Mouse (Mus musculus) thymus, postnatal 10 days (tissue): ENCODE data around the gene Wdr13.

Source experiments
- DNase-seq, 2 experiments: peaks; one replicate each; pipeline ENCODE4 v3.0.0; 2021; ENCODE audit warnings: low spot score in 2 of 2

The Wdr13 gene

DNA sequence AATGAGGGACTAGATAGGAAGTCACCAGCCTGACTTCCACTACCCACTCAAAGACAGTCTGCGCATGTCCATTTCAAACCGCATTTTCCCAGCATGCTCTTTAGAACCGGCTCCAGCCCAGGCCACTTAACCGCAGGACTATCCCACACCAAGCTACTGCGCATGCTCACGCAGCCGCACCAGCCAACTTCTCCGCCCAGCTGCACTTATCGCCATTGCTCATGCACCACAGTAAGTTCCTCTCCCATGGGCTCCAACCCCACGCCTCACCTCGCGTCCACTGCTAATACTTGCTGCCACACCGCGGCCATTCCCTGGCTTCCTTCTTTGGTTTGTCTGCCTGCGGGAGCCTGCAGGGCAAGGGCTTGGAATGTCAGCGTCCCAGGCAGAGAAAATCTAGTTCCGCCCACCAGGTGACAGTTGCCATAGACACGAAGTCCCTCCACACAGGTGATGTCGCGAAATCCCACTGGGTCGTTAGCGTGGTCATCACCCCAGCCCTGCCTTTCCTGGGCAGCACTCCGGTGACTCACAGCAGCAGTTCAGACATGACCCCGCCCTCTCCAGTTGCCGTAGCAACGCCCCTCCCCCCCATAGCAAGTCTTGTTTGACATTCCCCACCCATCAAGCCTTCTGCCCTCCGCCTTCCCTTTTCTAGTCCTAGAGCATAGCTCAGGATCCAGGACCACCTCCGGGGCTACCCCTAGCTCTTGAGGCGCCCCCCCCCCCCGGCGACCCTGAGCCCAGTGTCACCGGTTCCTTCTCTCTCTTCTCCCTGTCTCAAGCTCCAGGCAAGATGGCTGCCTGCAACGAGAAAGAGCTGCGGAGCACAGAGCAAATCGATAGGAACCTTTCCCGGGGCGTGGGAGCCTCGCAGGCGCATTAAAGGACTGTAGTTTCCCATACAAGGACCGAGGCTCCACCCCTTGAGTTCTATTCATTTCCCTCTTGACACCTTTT is at the start of gene Wdr13:
TSS of gene Wdr13 (minus strand) at position 876 of the 960 bp plus-strand sequence.
- peak; percentile 75 to 77 for DNase-seq

DNA sequence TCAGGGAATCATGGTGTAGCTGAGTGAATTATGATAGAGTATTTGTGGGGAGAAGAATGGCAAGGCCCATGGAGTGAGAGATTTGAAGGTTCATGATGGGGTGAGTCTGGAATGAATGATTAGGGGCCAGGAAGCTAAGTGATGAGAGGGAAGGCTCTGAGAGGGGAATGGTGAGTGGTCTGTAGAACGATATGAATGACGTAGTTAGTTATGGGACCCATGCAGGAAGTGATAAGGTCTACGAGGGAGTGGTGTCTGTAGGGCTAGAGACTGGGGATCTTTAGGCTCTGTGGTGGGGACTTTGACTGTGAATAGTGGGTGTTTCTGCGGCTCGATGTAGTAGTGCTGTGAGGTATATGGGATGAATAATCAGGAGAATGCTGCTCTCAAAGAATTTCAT is 47.0 kb upstream of the Wdr13 start:
- no peak for DNase-seq

DNA sequence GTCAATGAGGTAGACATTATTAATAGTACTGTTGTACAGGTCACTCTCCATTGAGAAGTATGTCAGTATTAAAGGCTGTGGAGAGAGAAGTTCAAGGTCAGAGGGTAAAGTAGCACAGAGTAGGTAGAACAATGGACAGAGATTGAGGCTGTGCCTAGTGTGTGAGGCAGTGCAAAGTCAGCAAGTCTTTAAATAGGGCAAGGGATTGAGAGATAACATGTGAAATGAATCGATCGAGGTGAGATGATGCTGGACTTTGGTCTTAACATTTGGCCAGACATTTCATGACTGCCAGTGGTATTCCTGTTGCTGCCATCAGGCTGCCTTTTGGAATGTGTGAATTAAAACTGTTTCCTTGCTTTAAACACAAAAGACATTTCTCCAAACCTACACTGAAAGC is 46.2 kb upstream of the Wdr13 start:
- DNase-seq, result no peak

DNA sequence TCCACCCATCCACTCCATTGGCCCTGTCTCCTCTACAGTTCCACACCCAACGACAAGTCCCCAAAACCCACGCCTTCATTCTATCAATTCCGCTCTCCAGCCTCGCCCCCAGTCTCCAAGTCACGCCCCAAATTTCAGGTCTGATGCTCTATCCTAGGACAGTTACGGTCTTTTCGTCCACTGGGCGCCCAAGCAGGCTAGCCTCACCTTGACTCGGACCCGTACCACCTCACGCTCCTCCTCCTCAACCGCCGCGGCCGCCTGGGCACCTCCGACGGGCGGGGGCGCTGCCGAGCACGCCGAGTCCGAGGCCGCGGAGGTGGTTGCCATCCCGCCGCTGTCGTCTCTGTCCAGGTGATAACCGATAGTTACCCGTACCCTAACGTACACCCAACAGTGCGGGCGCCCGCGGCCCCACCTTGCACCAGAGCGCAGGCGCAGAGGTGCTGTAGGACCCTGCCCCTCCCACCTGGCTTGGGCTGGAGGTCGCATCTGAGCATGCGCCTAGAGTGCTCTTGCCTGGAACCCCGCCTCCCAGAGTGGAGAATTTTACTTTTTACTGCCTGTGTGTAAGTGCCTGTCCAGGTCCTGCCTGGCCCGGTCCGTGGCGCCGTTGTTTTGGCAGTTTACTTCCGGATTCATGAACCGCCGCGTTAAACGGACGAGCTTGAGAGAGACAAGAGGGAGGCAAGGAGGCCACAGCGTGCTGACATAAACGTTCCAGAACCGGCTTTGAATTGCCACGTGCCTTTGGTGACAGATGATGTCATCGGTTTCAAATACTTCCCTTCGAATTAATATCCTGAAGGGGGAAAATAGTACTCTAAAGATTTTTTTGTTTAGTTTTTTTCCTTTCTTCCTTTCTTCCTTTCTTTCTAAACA is 43.1 kb upstream of the Wdr13 start, which contains the start of gene Tbc1d25:
TSS of gene Tbc1d25 (minus strand) at position 678 of the 882 bp plus-strand sequence.
- peak; percentile 71 to 75 for DNase-seq

DNA sequence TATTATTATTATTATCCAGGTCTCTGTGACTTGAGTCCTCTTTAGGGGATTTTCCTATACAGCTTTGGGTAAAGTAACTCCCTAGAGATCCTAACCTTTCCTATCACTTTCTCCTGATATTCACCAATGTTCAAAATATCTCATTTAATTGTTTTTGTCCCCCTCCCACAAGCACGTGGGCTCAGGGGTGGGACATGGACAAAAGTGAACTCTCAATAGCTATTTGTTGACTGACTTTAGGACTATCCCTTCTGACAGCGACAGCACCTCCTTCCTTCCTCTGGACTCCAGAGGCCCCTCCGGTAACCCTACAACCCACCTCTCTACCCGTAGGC is 42.4 kb upstream of the Wdr13 start:
- DNase-seq, result no peak

DNA sequence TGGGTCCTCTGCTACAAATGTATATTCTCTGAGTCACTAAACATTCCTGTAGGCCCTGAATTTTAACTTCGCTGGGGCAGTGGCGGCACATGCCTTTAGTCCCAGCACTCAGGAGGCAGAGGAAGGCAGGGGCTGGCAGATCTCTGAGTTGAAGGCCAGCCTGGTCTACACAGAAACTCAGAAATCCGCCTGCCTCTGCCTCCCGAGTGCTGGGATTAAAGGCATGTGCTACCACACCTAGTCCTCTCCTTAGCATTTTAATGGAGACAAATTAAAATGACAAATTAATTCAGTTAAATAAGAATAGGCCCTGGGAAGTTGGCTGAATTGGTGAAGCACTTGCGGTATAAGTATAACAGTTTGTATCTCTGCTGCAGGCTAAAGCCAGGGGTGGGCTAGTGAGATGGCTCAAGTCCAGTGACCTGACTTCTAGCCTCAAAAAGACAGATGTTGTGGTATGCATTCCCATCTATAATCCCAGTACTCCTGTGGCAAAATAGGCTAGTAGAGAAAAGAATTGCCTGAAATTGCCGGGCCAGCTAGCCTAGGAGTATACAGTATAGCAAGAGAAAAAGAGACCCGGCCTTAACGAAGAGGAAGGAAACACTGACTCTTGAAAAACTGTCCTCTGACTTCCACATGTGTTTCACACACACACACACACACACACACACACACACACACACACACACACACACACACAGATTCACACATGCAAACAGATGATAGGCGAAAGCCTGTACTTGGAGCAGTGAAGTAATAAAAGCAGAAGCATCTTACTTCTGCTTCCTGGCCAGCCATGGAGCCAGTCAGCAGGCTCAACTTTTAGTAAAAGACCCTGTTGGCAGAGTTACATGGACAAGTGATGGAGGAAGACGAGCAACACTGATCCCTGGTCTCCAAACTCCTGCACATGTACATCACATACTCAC is 35.3 kb upstream of the Wdr13 start:
- DNase-seq, result no peak

DNA sequence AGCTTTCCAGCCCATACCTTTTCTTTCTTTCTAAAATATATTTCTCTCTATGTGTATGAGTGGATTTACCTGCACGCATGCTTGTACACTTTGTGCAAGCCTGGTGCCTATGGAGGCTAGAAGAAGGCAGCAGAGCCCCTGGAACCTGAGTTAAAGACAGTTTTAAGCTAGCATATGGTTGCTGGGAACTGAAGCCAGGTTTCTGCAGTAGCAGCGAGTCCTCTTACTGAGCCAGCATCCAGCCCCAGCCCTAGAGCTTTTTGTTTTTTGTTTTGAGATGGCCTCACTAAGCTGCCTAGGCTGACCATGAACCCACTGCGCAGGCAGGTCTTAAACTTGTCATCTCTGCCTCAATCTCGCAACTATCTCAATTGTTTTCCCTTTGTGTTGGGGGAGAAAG is 31.8 kb upstream of the Wdr13 start:
- no peak for DNase-seq

DNA sequence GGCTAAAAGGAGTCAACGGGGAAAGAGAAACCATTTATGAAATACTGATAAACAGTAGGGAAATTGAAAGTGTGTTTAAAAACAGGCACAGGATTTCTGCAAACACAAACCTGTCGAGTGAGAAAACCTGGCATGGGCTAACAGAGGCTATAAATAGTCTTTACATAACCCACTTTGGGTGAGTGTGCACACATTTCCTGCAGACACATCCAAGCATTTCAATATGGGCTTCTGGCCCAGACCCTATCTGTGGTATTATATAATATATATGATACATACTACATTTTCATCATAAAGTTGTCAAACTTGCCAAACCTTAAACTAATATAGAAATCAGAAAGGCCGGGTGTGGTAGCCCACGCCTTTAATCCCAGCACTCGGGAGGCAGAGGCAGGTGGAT is 30.4 kb upstream of the Wdr13 start:
- no peak for DNase-seq

DNA sequence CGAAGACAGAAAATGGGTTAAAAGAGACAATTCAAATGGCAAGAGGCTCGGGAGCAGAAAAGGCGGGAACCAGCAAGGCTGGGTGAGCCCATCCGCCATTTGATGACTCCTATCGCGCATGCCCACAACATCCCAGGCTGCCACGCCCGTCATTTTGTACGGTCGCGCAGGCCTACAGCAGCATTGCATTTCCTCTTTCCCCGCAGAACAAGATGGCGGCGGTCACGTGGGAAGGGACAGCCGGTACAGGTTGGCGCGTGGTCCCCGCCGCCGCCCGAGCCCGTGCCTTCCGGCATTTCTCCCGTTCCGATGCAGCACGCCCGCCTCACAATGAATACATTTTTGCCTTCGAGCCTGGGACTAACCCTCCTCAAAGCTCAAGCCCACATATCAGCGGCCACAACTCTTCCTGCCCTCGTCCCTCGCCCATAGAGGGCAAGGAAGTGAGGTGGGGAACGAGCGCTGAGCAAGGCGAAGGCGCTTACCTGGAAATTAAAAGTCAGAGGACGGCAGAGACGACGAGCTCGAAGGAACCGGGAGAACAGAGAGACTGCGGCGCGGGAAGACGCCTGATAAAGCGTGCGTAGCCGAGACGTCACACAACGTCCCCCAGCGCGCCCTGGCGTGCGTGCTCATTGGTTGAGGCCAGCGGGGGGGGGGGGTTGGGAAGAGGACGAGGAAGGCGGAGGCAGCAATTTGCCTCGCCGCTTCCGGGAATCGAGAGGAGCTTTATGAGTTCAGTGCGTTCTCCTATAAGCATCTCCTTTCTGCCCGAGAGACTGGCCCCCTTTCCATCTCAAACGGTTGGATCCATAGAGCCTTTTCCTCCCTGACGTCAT is 12.7 kb upstream of the Wdr13 start, which contains the start of gene Rbm3:
TSS of gene Rbm3 (minus strand) at position 728 of the 839 bp plus-strand sequence.
- peak; percentile 79 to 81 for DNase-seq

DNA sequence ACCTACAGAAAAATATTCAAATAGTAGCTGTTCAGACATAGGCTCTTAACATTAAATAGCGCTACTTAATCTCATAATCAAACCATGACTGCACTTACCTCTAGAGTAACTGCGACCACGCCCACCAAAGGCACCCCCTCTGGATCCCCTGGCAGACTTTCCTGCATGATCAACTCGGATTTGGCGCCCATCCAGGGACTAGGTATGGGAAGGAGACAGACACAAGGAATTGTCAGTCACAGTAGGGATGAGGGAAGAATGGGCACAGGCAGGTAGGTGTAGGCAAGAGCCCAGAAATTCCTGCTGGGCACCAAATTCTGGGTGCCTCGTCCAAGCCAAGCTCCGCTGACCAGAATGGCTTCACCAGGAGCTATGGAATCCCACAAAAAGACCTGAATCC is 11.1 kb upstream of the Wdr13 start:
- DNase-seq, result no peak

DNA sequence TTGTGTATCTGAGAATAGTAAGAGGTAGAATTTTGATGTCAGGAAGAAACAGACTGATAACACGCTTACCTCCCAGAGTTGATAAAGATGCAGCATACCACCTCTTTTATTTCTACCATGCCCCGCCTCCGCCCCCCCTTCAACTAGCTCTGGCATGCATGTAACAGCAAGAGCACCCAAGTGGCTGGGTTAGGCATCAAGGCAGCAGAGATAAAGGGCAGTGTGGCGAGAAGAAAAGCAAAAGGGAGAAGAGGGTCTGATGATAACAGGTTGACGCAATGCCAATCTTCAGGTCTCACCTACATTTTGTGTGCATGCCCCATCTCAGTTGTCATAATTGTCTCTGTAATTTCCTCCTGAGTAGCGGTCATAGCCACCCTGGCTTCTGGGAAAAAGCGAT is 10.3 kb upstream of the Wdr13 start:
- DNase-seq, result no peak

DNA sequence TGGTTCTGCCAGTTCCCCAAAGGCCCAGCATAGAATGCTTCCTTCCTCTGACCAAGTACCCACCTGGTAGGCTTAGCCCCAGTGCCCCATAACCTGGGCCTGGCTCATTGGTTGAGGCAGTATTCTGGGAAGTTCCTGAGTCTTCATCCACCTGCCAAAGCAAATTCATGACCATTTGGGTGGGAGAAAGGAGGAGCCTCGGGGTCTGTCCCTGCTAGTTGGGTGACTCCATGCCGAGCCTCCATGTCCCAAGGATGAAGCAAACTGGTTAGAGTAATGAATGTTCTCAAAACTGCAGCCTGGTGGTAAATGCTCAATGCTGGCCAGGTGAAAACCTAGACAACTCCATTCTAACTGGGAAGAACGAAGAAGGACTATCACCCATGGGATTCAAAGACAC is 8.4 kb upstream of the Wdr13 start:
- no peak for DNase-seq

DNA sequence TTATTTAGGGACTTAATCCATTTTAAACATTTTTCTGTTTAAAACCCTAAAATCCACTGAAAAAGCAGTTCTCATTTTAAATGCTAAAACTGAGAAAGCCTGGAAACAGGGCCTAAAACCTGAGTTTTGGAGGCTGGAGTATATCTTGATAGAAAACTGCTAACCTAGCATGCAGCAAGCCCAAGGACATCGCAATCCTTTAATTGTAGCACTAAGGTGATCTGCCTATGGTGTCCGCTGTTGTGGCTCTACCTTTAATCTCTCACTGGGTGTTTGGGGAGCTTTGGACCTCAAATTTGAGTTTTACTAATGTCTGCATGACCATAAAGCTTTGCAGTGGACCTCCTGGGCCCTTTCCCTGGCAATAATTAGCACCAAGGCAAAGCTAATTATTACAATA is 7.8 kb upstream of the Wdr13 start:
- no peak for DNase-seq

DNA sequence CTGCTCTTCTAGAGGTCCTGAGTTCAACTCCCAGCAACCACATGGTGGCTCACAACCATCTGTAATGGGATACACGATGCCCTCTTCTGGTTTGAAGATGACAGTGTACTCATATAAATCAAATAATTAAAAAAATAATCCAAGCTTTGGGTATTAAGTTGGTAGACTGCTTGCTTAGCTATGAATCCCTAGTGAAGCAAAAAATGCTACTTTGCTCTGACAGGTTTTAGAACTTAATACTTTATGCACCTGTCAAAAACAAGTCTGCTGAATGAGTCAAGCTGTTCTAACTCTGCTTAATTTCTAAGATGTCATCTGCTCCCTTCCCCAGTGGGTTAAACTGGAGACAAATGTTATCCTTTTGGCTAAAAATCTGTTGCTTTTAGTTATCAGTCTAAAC is 6.8 kb upstream of the Wdr13 start:
- no peak for DNase-seq

DNA sequence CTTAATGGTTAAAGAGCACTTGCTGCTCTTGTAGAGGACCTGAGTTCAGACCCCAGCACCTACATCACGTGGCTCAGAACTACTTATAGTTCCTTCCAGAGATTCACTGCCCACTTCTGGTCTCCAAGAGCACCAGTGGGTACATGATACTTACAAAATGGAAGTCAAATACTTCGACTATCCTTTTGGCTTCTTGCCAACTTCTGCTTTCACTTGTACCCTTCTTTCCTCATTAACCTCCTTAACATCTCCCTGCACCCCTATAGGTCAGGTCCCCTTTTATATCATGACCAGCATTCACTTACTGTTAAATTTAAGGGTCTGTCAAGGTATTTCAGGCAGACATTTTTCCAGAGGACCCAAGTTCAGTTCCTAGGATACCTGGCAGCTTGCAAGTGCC is 3.2 kb upstream of the Wdr13 start:
- DNase-seq, result no peak

DNA sequence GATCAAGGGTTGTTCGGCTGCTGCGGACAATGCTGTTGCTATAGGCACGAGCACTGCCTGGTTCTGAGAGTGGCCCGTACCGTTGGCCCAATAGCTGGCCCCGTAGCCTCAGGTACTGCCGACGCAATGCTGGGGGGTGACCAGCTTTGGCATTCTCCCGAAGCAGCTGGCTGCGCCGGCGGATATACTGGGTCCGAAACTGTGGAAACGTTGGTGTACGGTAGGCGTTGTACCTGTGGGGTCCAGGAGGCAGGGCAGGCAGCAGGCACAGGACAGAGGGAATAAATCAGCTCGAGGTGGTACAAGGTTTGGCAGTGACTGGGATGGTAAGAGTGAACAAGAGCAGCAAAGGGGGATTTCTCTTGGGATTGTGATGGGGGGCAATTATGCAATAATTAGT is 1.3 kb downstream of the Wdr13 start:
- peak in 1 of 2 experiments; percentile 7 for DNase-seq

DNA sequence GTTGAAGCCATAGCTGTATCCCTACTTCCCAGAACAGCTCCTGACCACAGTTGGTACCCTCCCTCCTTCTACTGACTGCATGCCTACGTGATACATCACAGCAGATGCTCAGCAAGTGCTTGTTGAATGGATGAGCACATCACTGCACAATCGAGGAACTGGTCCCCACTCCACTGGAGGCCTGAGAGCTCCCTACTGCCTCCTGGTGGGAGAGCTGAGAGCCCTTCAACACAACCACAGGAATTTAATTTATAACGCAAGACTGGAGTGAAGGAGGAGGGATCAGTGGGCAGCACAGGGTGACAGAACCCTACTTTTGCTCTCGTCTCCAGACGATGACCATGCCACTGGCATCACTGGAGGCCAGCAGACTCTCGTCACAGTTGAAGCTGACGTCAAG is 7.5 kb downstream of the Wdr13 start:
- no peak for DNase-seq

DNA sequence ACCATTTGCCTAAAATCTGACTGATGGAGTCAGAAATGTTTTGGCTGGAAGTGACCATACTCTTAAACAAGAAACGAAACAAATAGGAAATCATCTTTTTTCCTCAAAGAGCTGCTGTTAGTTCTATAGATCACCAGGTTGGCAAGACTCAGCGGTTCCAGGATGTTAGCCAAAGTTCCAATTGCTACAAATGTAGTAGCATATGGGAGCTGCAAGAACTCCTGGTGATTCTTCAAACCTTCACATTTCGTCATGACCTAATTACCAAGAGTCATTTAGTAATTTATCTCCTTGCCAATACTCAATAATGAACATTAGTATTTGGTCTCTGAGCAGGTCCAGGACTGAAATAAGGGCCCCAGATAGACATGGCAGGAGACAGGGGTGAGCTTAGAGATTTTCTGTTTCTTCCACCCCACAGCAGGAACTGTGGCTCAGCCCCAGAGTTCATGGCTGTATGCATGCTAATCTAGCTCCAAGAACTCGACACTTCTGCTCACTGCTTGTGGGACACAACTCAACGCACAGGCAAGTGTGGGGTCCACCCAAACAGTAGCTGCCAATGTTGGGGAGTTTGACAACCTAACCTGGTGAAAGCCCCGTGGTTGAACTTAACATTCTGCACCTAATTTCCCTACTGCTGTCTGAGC is 8.7 kb downstream of the Wdr13 start:
- no peak for DNase-seq

DNA sequence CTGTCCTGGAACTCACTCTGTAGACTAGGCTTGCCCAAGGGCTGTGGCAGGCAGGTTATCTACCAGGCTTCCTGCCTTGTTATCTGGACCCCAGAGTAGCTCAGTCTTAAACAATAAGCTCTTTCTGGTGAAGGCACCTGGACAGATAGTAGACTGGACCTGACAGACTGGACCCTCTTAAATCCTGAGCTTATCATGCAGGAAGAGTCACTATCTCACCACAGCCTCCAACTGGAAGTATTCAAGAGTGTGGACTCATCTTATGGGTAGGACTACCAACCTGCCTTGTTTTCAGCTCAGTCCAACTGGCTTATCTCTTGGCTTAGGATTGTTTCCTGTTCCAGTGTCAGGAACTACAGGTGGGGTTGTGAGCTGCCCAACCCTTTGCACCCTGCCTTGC is 15.4 kb downstream of the Wdr13 start:
- no peak for DNase-seq

DNA sequence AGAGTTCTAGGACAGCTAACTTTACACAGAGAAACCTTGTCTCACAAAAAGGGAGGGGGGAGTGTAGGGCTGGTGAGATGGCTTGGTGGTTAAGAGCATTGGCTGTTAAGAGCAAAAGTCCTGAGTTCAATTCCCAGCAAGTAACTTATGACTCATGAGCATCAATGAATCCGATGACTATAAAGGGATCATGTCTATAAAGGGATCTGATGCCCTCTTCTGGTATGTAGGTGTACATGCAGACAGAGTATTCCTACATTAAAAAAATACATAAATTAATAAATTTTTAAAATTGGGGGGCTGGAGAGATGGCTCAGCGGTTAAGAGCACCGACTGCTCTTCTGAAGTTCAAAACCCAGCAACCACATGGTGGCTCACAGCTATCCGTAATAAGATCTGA is 17.4 kb downstream of the Wdr13 start:
- no peak for DNase-seq
